Mouse (Mus musculus) neural tube, embryonic 12.5 days (tissue): ENCODE data around the gene Bbs7. TPM values are rescaled to one million over a fixed set of nuclear protein-coding genes. Genes with fewer than 3 reads are reported as not detected.
A peak's percentile ranks its signal among the peaks of the same experiment; 100 is the strongest.
"Not testable (repeated sequence)": the region's sequence is repeated elsewhere in the genome, so short reads cannot be mapped to it uniquely, and the experiment has no call there.

ENCODE experiments used
- ATAC-seq: fragments of 200-750 bp; cut with Nextera tagmentation; 2 replicates; pipeline ENCODE4 v1.8.0; 2017; ENCODE audit warnings: low read depth, mild to moderate bottlenecking, moderate TSS enrichment, moderate library complexity; ENCODE audit not compliant: low FRiP score
- H3K27ac ChIP-seq: fragments of 300-500 bp; sonication (generic); 2 replicates; pipeline ENCODE4 v1.5.1; 2016
- H3K27me3 ChIP-seq: fragments of 300-500 bp; sonication (generic); replicated peaks from 2 replicates; pipeline ENCODE4 v1.6.1; 2016; ENCODE audit warnings: mild to moderate bottlenecking
- H3K36me3 ChIP-seq: fragments of 300-500 bp; sonication (generic); 2 replicates; pipeline ENCODE4 v1.6.1; 2016; ENCODE audit warnings: mild to moderate bottlenecking
- H3K4me1 ChIP-seq: fragments of 300-500 bp; sonication (generic); 2 replicates; pipeline ENCODE4 v1.6.1; 2016
- H3K4me2 ChIP-seq: fragments of 300-500 bp; sonication (generic); replicated peaks from 2 replicates; pipeline ENCODE4 v1.6.1; 2016; ENCODE audit warnings: mild to moderate bottlenecking
- H3K4me3 ChIP-seq: fragments of 300-500 bp; sonication (generic); 2 replicates; pipeline ENCODE4 v1.5.1; 2016
- H3K9ac ChIP-seq: fragments of 300-500 bp; sonication (generic); 2 replicates; pipeline ENCODE4 v1.6.1; 2016; ENCODE audit warnings: mild to moderate bottlenecking
- H3K9me3 ChIP-seq: fragments of 300-500 bp; sonication (generic); 2 replicates; pipeline ENCODE4 v1.6.1; 2016; ENCODE audit warnings: mild to moderate bottlenecking
- WGBS: fragments of 180-500 bp; shearing (Covaris S2); methylation state at CpG from one replicate; pipeline ENCODE4 v1.1.7; 2016; 5-methylcytosine and 5-hydroxymethylcytosine counted together
- polyA plus RNA-seq: library from polyadenylated mRNA; unstranded; fragments of >200 nt; fragmentation: Nextera tagmentation; extraction: Ambion mirVana; gene quantifications from 2 replicates; pipeline ENCODE4 v1.2.1, GENCODE M21; 2016

Bbs7 gene
- polyA plus RNA-seq, 1 experiment from 2014 or later: 19.8 TPM

- H3K9ac ChIP-seq, H3K36me3 ChIP-seq, ATAC-seq, H3K9me3 ChIP-seq, H3K27ac ChIP-seq, H3K4me3 ChIP-seq, H3K4me2 ChIP-seq, H3K4me1 ChIP-seq, H3K27me3 ChIP-seq: not testable (repeated sequence)
- 93% methylated on average over 8 of the region's 9 CpGs for WGBS
Measured at GRCm38 (mm10) chr3:36599773-36600172, 13.5 kb downstream of the Bbs7 start.

- no peaks in the 10 kb centered on the region for H3K9me3 ChIP-seq
- no peaks in the 10 kb centered on the region for H3K27me3 ChIP-seq
- no peaks in the 10 kb centered on the region for H3K4me1 ChIP-seq
- peaks cover 7% of the 10 kb centered on the region for H3K36me3 ChIP-seq
- WGBS: 80% methylated on average over 3 of the region's 3 CpGs
- H3K27ac ChIP-seq: no peak overlapping the region
- no peak overlapping the region for H3K9ac ChIP-seq
- ATAC-seq: no peak
- H3K4me2 ChIP-seq: no peak overlapping the region
- H3K4me3 ChIP-seq: no peak overlapping the region
Measured at GRCm38 (mm10) chr3:36598811-36599210, 14.5 kb downstream of the Bbs7 start.

- under 1% methylated on average over 60 of the region's 60 CpGs for WGBS
Measured at GRCm38 (mm10) chr3:36571827-36572378, 41.4 kb downstream of the Bbs7 start, which contains the start of gene Ccna2. Gene Ccna2 (minus strand): TSS chr3:36572150.

GRCm38 (mm10) chr3:36571361-36571826 lies 41.9 kb downstream of the Bbs7 start:
- ATAC-seq: peak; percentile 54
- WGBS: under 1% methylated on average over 45 of the region's 46 CpGs
- no peak overlapping the region for H3K27ac ChIP-seq
- H3K9me3 ChIP-seq: no peaks in the 10 kb centered on the region
- peak overlapping the region; percentile 73 for H3K4me3 ChIP-seq
- no peaks in the 10 kb centered on the region for H3K27me3 ChIP-seq
- peak overlapping the region; percentile 92 for H3K4me2 ChIP-seq
- peak overlapping the region; percentile 83 for H3K9ac ChIP-seq
- peaks cover 23% of the 10 kb centered on the region for H3K36me3 ChIP-seq
- peaks cover 22% of the 10 kb centered on the region for H3K4me1 ChIP-seq

More at GRCm38 (mm10) chr3:36571827-36572378, 41.4 kb downstream of the Bbs7 start, which contains the start of gene Ccna2:
- peak; percentile 99 for ATAC-seq
- Histone ChIP-seq H3K9ac (peak within 1 kb of the TSS; percentile 83), H3K4me1 (peaks cover 22% of the 10 kb centered on the region), H3K36me3 (peaks cover 18% of the 10 kb centered on the region), H3K4me3 (peak within 1 kb of the TSS; percentile 73), H3K27ac (peak within 1 kb of the TSS; percentile 64; the same call in 1 of the 2 replicates), H3K4me2 (peak within 1 kb of the TSS; percentile 92), H3K9me3 (no peaks in the 10 kb centered on the region), H3K27me3 (no peaks in the 10 kb centered on the region)

GRCm38 (mm10) chr3:36569836-36570235 lies 43.4 kb downstream of the Bbs7 start:
- Histone ChIP-seq H3K9ac (no peak overlapping the region), H3K36me3 (peaks cover 36% of the 10 kb centered on the region), H3K27me3 (no peaks in the 10 kb centered on the region), H3K4me3 (0 out of 2 replicates have a peak overlapping the region, but pooled peaks have one; percentile 73), H3K27ac (no peak overlapping the region), H3K4me1 (peaks cover 22% of the 10 kb centered on the region), H3K9me3 (no peaks in the 10 kb centered on the region), H3K4me2 (peak overlapping the region; percentile 92)
- 93% methylated on average over 5 of the region's 5 CpGs for WGBS
- ATAC-seq: no peak

GRCm38 (mm10) chr3:36563666-36564065 lies 49.6 kb downstream of the Bbs7 start:
- H3K9ac ChIP-seq: no peak overlapping the region
- no peaks in the 10 kb centered on the region for H3K27me3 ChIP-seq
- no peaks in the 10 kb centered on the region for H3K9me3 ChIP-seq
- no peak overlapping the region for H3K4me3 ChIP-seq
- H3K4me1 ChIP-seq: no peaks in the 10 kb centered on the region
- no peak for ATAC-seq
- H3K4me2 ChIP-seq: no peak overlapping the region
- H3K27ac ChIP-seq: no peak overlapping the region
- peaks cover 78% of the 10 kb centered on the region for H3K36me3 ChIP-seq
- 88% methylated on average over 3 of the region's 3 CpGs for WGBS

GRCm38 (mm10) chr3:36559606-36560005 lies 53.7 kb downstream of the Bbs7 start:
- Histone ChIP-seq H3K9ac (no peak overlapping the region), H3K4me2 (no peak overlapping the region), H3K27me3 (no peaks in the 10 kb centered on the region), H3K27ac (no peak overlapping the region), H3K4me3 (no peak overlapping the region), H3K4me1 (no peaks in the 10 kb centered on the region), H3K9me3 (no peaks in the 10 kb centered on the region), H3K36me3 (peaks cover 80% of the 10 kb centered on the region)
- ATAC-seq: no peak
- WGBS: 90% methylated on average over 4 of the region's 4 CpGs

- no peaks in the 10 kb centered on the region for H3K9me3 ChIP-seq
- H3K4me3 ChIP-seq: no peak overlapping the region
- no peak overlapping the region for H3K4me2 ChIP-seq
- no peaks in the 10 kb centered on the region for H3K27me3 ChIP-seq
- H3K27ac ChIP-seq: no peak overlapping the region
- no peaks in the 10 kb centered on the region for H3K4me1 ChIP-seq
- ATAC-seq: no peak
- no peak overlapping the region for H3K9ac ChIP-seq
- H3K36me3 ChIP-seq: peaks cover 63% of the 10 kb centered on the region
- 97% methylated on average over 1 of the region's 1 CpGs for WGBS
Measured at GRCm38 (mm10) chr3:36557601-36558000, 55.7 kb downstream of the Bbs7 start.

- Histone ChIP-seq H3K9ac (peak within 1 kb of the TSS; percentile 70), H3K4me2 (peak within 1 kb of the TSS; percentile 81), H3K27ac (peak within 1 kb of the TSS; percentile 75; the same call in 1 of the 2 replicates), H3K27me3 (no peaks in the 10 kb centered on the region), H3K4me1 (peaks cover 7% of the 10 kb centered on the region), H3K9me3 (no peaks in the 10 kb centered on the region), H3K4me3 (peak within 1 kb of the TSS; percentile 85), H3K36me3 (peaks cover 28% of the 10 kb centered on the region)
- under 1% methylated on average over 39 of the region's 39 CpGs for WGBS
- ATAC-seq: peak; percentile 96
Measured at GRCm38 (mm10) chr3:36552406-36553047, 60.8 kb downstream of the Bbs7 start, which contains the start of gene Exosc9. Gene Exosc9 (plus strand): TSS chr3:36552606.

GRCm38 (mm10) chr3:36551851-36552384 lies 61.4 kb downstream of the Bbs7 start:
- no peaks in the 10 kb centered on the region for H3K9me3 ChIP-seq
- 22% methylated on average over 12 of the region's 12 CpGs for WGBS
- ATAC-seq: peak; percentile 67
- H3K36me3 ChIP-seq: peaks cover 22% of the 10 kb centered on the region
- H3K4me3 ChIP-seq: peak overlapping the region; percentile 85
- H3K27me3 ChIP-seq: no peaks in the 10 kb centered on the region
- H3K9ac ChIP-seq: peak overlapping the region; percentile 70
- H3K27ac ChIP-seq: peak overlapping the region; percentile 75; the same call in 1 of the 2 replicates
- peaks cover 7% of the 10 kb centered on the region for H3K4me1 ChIP-seq
- H3K4me2 ChIP-seq: peak overlapping the region; percentile 81

- H3K27ac ChIP-seq: peak overlapping the region; percentile 2; the same call in 1 of the 2 replicates
- peak overlapping the region; percentile 14; the same call in 1 of the 2 replicates for H3K9ac ChIP-seq
- peak overlapping the region; percentile 81 for H3K4me2 ChIP-seq
- peaks cover 7% of the 10 kb centered on the region for H3K4me1 ChIP-seq
- ATAC-seq: peak; percentile 54
- no peaks in the 10 kb centered on the region for H3K27me3 ChIP-seq
- H3K4me3 ChIP-seq: no peak overlapping the region; the same call in 1 of the 2 replicates
- 8% methylated on average over 9 of the region's 9 CpGs for WGBS
- no peaks in the 10 kb centered on the region for H3K9me3 ChIP-seq
- H3K36me3 ChIP-seq: peaks cover 18% of the 10 kb centered on the region
Measured at GRCm38 (mm10) chr3:36551343-36551742, 61.9 kb downstream of the Bbs7 start.

- Histone ChIP-seq H3K4me1 (no peaks in the 10 kb centered on the region), H3K4me2 (no peak overlapping the region), H3K9ac (no peak overlapping the region), H3K27ac (no peak overlapping the region), H3K9me3 (no peaks in the 10 kb centered on the region), H3K27me3 (no peaks in the 10 kb centered on the region), H3K36me3 (no peaks in the 10 kb centered on the region), H3K4me3 (no peak overlapping the region)
- no peak for ATAC-seq
- 79% methylated on average over 3 of the region's 3 CpGs for WGBS
Measured at GRCm38 (mm10) chr3:36544961-36545360, 68.3 kb downstream of the Bbs7 start.
